Mouse (Mus musculus) lung, embryonic 16.5 days (tissue): ENCODE data around the gene Htra1. TPM values are rescaled to one million over a fixed set of nuclear protein-coding genes. Genes with fewer than 3 reads are reported as not detected.

Experiments
- ATAC-seq: fragments of 200-750 bp; cut with Nextera tagmentation; 2 replicates; pipeline ENCODE4 v1.8.0; 2017; ENCODE audit warnings: low read depth, mild to moderate bottlenecking, moderate library complexity
- H3K27ac ChIP-seq: fragments of 300-500 bp; sonication (generic); 2 replicates; pipeline ENCODE4 v1.5.1; 2014; ENCODE audit warnings: mild to moderate bottlenecking, control low read depth, low read length
- H3K27me3 ChIP-seq: fragments of 300-500 bp; sonication (generic); 2 replicates; pipeline ENCODE4 v1.6.1; 2014; ENCODE audit warnings: low read depth, low read length, mixed read lengths; ENCODE audit not compliant: control insufficient read depth, insufficient read depth
- H3K36me3 ChIP-seq: fragments of 300-500 bp; sonication (generic); 2 replicates; pipeline ENCODE4 v1.6.1; 2014; ENCODE audit warnings: low read length; ENCODE audit not compliant: control insufficient read depth, insufficient read depth
- H3K4me1 ChIP-seq: fragments of 300-500 bp; sonication (generic); replicated peaks from 2 replicates; pipeline ENCODE4 v1.6.1; 2014; ENCODE audit warnings: low read length, mixed read lengths; ENCODE audit not compliant: control insufficient read depth, insufficient read depth
- H3K4me2 ChIP-seq: fragments of 300-500 bp; sonication (generic); 2 replicates; pipeline ENCODE4 v1.6.1; 2014; ENCODE audit warnings: low read depth, low read length, control low read depth
- H3K4me3 ChIP-seq: fragments of 300-500 bp; sonication (generic); 2 replicates; pipeline ENCODE4 v1.5.1; 2014; ENCODE audit warnings: mild to moderate bottlenecking, low read length, control low read depth
- H3K9ac ChIP-seq: fragments of 300-500 bp; sonication (generic); 2 replicates; pipeline ENCODE4 v1.6.1; 2014; ENCODE audit warnings: low read length, control low read depth
- H3K9me3 ChIP-seq: fragments of 300-500 bp; sonication (generic); 2 replicates; pipeline ENCODE4 v1.6.1; 2016; ENCODE audit warnings: low read length; ENCODE audit not compliant: control insufficient read depth
- WGBS: fragments of 180-500 bp; shearing (Covaris S2); extraction: QIAGEN DNeasy Blood & Tissue Kit; methylation state at CpG from one replicate; pipeline ENCODE4 v1.1.7; 2014; 5-methylcytosine and 5-hydroxymethylcytosine counted together
- polyA plus RNA-seq: library from polyadenylated mRNA; unstranded; fragments of >200 nt; fragmentation: Nextera tagmentation; extraction: Ambion mirVana; gene quantifications from 2 replicates; pipeline ENCODE4 v1.2.1, GENCODE M21; 2015

Htra1 gene
- polyA plus RNA-seq, 1 experiment from 2014 or later = 75.7 TPM

DNA sequence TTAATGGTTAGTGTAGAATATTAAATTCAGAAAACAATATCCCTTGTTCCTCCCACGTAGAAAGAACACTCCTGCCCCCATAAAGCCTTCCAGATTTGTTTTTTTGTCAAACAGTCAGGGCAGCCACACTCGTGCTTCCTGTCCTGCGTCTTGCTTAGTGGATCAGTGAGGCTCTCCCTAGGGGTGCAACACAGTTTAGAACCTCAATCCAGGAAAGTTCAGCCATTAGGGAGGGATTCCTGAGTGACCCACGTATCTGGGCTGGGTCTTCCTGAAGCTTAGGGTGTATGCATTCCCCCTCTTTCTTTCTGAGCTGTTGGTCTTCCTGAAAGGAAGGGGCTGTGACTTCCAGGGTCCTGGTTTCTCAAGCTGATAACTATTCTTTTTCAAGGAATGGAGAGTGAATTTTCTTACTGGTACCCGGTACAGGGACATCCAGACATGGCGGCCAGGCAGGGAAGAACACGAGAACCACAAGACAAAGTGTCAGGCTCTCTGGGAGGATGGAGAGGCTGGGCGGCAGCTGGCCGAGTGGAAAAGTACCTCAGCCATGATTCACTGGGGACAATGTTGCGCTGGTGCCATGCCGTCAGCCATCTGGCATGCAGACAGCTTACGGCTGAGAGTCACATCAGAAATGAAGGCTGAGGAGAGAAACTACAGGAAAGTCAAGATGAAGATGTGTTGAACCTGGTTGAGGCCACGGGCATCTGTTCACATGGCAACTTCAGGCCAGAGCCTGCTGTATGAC, 12.8 kb upstream of the Htra1 start:
- ATAC-seq = no peak
- H3K27ac ChIP-seq = no peak overlapping the region
- WGBS = 69% methylated on average over 13 of the region's 13 CpGs

GRCm38 (mm10) chr7:130930401-130930800, 5.5 kb upstream of the Htra1 start:
- H3K9ac ChIP-seq = no peak overlapping the region
- no peak overlapping the region for H3K27ac ChIP-seq
- H3K27me3 ChIP-seq = peaks cover 20% of the 10 kb centered on the region
- no peak overlapping the region for H3K4me2 ChIP-seq
- no peak overlapping the region for H3K4me3 ChIP-seq
- ATAC-seq = no peak
- WGBS = 60% methylated on average over 3 of the region's 3 CpGs
- no peaks in the 10 kb centered on the region for H3K36me3 ChIP-seq
- H3K4me1 ChIP-seq = peaks cover 4% of the 10 kb centered on the region
- H3K9me3 ChIP-seq = no peaks in the 10 kb centered on the region

More for the DNA sequence above, 12.8 kb upstream of the Htra1 start:
- H3K27me3 ChIP-seq = no peaks in the 10 kb centered on the region
- no peaks in the 10 kb centered on the region for H3K4me1 ChIP-seq
- no peak overlapping the region for H3K9ac ChIP-seq
- H3K4me3 ChIP-seq = no peak overlapping the region
- H3K36me3 ChIP-seq = no peaks in the 10 kb centered on the region
- H3K4me2 ChIP-seq = no peak overlapping the region
- no peaks in the 10 kb centered on the region for H3K9me3 ChIP-seq

- H3K4me2 ChIP-seq = no peak overlapping the region
- H3K9ac ChIP-seq = no peak overlapping the region
- H3K27ac ChIP-seq = no peak overlapping the region
- H3K4me3 ChIP-seq = no peak overlapping the region
- ATAC-seq = no peak
- H3K4me1 ChIP-seq = peaks cover 18% of the 10 kb centered on the region
- peaks cover 43% of the 10 kb centered on the region for H3K27me3 ChIP-seq
- 78% methylated on average over 9 of the region's 9 CpGs for WGBS
- H3K36me3 ChIP-seq = no peaks in the 10 kb centered on the region
- no peaks in the 10 kb centered on the region for H3K9me3 ChIP-seq
These were observed 3.0 kb upstream of the Htra1 start for GRCm38 (mm10) chr7:130932921-130933320.

- H3K27ac ChIP-seq = no peak overlapping the region
- peaks cover 18% of the 10 kb centered on the region for H3K4me1 ChIP-seq
- 87% methylated on average over 4 of the region's 4 CpGs for WGBS
- H3K4me2 ChIP-seq = no peak overlapping the region
- no peaks in the 10 kb centered on the region for H3K9me3 ChIP-seq
- no peak overlapping the region for H3K9ac ChIP-seq
- H3K27me3 ChIP-seq = peaks cover 56% of the 10 kb centered on the region
- no peaks in the 10 kb centered on the region for H3K36me3 ChIP-seq
- ATAC-seq = no peak
- no peak overlapping the region for H3K4me3 ChIP-seq
These were observed 1.3 kb upstream of the Htra1 start for GRCm38 (mm10) chr7:130934654-130935053.

- H3K4me1 ChIP-seq = peaks cover 18% of the 10 kb centered on the region
- no peak overlapping the region for H3K27ac ChIP-seq
- peaks cover 56% of the 10 kb centered on the region for H3K27me3 ChIP-seq
- ATAC-seq = no peak; the same call in 1 of the 2 replicates
- peak overlapping the region; percentile 81 for H3K4me2 ChIP-seq
- H3K9me3 ChIP-seq = no peaks in the 10 kb centered on the region
- peak overlapping the region; percentile 60 for H3K4me3 ChIP-seq
- H3K36me3 ChIP-seq = no peaks in the 10 kb centered on the region
- WGBS = 6% methylated on average over 16 of the region's 16 CpGs
- H3K9ac ChIP-seq = peak overlapping the region; percentile 55
These were observed 504 bp upstream of the Htra1 start for GRCm38 (mm10) chr7:130935421-130935792.

GRCm38 (mm10) chr7:130936472-130936951, 601 bp downstream of the Htra1 start:
- under 1% methylated on average over 46 of the region's 49 CpGs for WGBS
- peaks cover 56% of the 10 kb centered on the region for H3K27me3 ChIP-seq
- H3K4me2 ChIP-seq = peak overlapping the region; percentile 81
- no peaks in the 10 kb centered on the region for H3K9me3 ChIP-seq
- no peak overlapping the region for H3K27ac ChIP-seq
- ATAC-seq = peak; percentile 49
- H3K4me3 ChIP-seq = peak overlapping the region; percentile 60
- peaks cover 18% of the 10 kb centered on the region for H3K4me1 ChIP-seq
- no peaks in the 10 kb centered on the region for H3K36me3 ChIP-seq
- peak overlapping the region; percentile 55 for H3K9ac ChIP-seq

GRCm38 (mm10) chr7:130937266-130937841, 1.4 kb downstream of the Htra1 start:
- Histone ChIP-seq H3K27ac (no peak overlapping the region), H3K9ac (no peak overlapping the region), H3K36me3 (no peaks in the 10 kb centered on the region), H3K4me3 (peak overlapping the region; percentile 60), H3K27me3 (peaks cover 56% of the 10 kb centered on the region), H3K9me3 (no peaks in the 10 kb centered on the region), H3K4me1 (peaks cover 18% of the 10 kb centered on the region), H3K4me2 (peak overlapping the region; percentile 81)
- WGBS = 19% methylated on average over 12 of the region's 12 CpGs
- ATAC-seq = no peak

DNA sequence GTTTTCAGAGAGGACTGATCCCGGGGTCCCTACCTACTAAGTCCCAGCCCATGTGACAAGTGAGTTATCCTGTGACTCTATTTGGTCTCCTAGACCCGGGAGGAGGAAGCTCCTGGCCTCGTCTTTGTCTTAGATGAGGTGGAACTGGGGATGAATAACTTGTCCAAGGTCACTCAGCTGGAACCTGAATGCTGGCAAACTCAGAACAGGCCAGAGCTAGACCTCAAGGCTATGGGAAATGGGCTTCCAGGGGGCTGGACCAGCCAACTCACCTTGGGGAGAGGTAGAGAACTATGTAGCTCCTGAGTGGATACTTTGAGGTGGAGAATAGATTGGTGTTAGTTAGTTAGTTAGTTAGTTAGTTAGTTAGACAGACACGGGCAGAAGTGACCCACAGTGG, 2.1 kb downstream of the Htra1 start:
- Histone ChIP-seq H3K9me3 (no peaks in the 10 kb centered on the region), H3K9ac (no peak overlapping the region), H3K4me2 (no peak overlapping the region), H3K27me3 (peaks cover 56% of the 10 kb centered on the region), H3K27ac (no peak overlapping the region), H3K4me1 (peaks cover 18% of the 10 kb centered on the region), H3K36me3 (no peaks in the 10 kb centered on the region), H3K4me3 (no peak overlapping the region)
- WGBS = 49% methylated on average over 4 of the region's 4 CpGs
- no peak for ATAC-seq

DNA sequence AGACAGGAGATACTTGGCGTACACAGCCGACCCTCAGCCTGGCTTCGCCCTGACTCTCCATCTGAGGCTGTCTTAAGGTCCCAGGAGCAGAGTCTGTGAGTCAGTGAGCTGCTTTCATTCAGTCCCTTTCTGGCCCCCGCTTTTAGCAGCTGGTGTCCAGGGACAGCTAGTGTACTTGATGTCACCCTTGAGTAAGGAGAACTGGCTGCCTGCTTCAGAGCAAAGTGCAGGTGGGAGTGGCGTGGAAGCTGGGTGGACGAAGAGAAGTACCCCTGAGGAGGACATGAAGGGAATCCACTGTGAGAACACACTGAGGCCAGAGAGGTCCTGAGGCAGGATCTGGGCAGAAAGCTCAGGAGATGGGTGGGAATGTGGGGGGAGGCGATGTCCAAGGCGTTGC, 3.0 kb downstream of the Htra1 start:
- Histone ChIP-seq H3K36me3 (no peaks in the 10 kb centered on the region), H3K27me3 (peaks cover 51% of the 10 kb centered on the region), H3K9me3 (no peaks in the 10 kb centered on the region), H3K4me3 (no peak overlapping the region), H3K27ac (no peak overlapping the region), H3K9ac (no peak overlapping the region), H3K4me2 (no peak overlapping the region), H3K4me1 (peaks cover 18% of the 10 kb centered on the region)
- no peak for ATAC-seq
- 84% methylated on average over 8 of the region's 8 CpGs for WGBS
